Mouse (Mus musculus): ENCODE measurements around the gene Shank2.

Shank2 gene

GRCm38 (mm10) chr7:144471103-144471502 lies 469.4 kb downstream of the Shank2 start:
- no peak for DNase-seq (ENCODE audit: low read depth, low spot score)

GRCm38 (mm10) chr7:144473486-144473885 lies 471.8 kb downstream of the Shank2 start:
- DNase-seq (ENCODE audit: low read depth, low spot score): no peak
